Mouse (Mus musculus) intestine, embryonic 14.5 days (tissue): Measurements from ENCODE around the gene Supv3l1. TPM values are rescaled to one million over a fixed set of nuclear protein-coding genes. Genes with fewer than 3 reads are reported as not detected.
A peak's percentile ranks its signal among the peaks of the same experiment; 100 is the strongest.

Experiments used
- ATAC-seq: fragments of 200-750 bp; cut with Nextera tagmentation; replicated peaks from 2 replicates; pipeline ENCODE4 v1.8.0; 2017; ENCODE audit warnings: low read depth, moderate number of reproducible peaks, moderate TSS enrichment, moderate library complexity; ENCODE audit not compliant: low FRiP score, low TSS enrichment
- DNase-seq: peaks from one replicate; pipeline ENCODE4 v3.0.0-alpha.2; 2018; ENCODE audit warnings: low spot score
- H3K27ac ChIP-seq: fragments of 300-500 bp; sonication (generic); 2 replicates; pipeline ENCODE4 v1.5.1; 2014; ENCODE audit warnings: low read depth, mild to moderate bottlenecking, control low read depth
- H3K27me3 ChIP-seq: fragments of 300-500 bp; sonication (generic); replicated peaks from 2 replicates; pipeline ENCODE4 v1.6.1; 2014; ENCODE audit warnings: low read length, control low read depth; ENCODE audit not compliant: control insufficient read depth, insufficient read depth
- H3K36me3 ChIP-seq: fragments of 300-500 bp; sonication (generic); 2 replicates; pipeline ENCODE4 v1.6.1; 2014; ENCODE audit warnings: low read length, control low read depth; ENCODE audit not compliant: control insufficient read depth, insufficient read depth
- H3K4me1 ChIP-seq: fragments of 300-500 bp; sonication (generic); replicated peaks from 2 replicates; pipeline ENCODE4 v1.6.1; 2014; ENCODE audit warnings: low read length, control low read depth, mixed read lengths; ENCODE audit not compliant: control insufficient read depth, insufficient read depth
- H3K4me2 ChIP-seq: fragments of 300-500 bp; sonication (generic); 2 replicates; pipeline ENCODE4 v1.6.1; 2014; ENCODE audit warnings: low read length
- H3K4me3 ChIP-seq: fragments of 300-500 bp; sonication (generic); 2 replicates; pipeline ENCODE4 v1.5.1; 2014; ENCODE audit warnings: low read depth, low read length, control low read depth, mixed read lengths
- H3K9ac ChIP-seq: fragments of 300-500 bp; sonication (generic); 2 replicates; pipeline ENCODE4 v1.6.1; 2014; ENCODE audit warnings: mild to moderate bottlenecking, low read length
- H3K9me3 ChIP-seq: fragments of 300-500 bp; sonication (generic); 2 replicates; pipeline ENCODE4 v1.6.1; 2016; ENCODE audit warnings: low read length, control low read depth; ENCODE audit not compliant: control insufficient read depth
- WGBS: fragments of 180-500 bp; shearing (Covaris S2); extraction: QIAGEN DNeasy Blood & Tissue Kit; methylation state at CpG from one replicate; pipeline ENCODE4 v1.1.7; 2014; 5-methylcytosine and 5-hydroxymethylcytosine counted together
- polyA plus RNA-seq: library from polyadenylated mRNA; unstranded; fragments of >200 nt; fragmentation: Nextera tagmentation; extraction: Ambion mirVana; gene quantifications from 2 replicates; pipeline ENCODE4 v1.2.1, GENCODE M21; 2014

Supv3l1 gene
- polyA plus RNA-seq, 1 experiment from 2014 or later = 31.2 TPM

DNA sequence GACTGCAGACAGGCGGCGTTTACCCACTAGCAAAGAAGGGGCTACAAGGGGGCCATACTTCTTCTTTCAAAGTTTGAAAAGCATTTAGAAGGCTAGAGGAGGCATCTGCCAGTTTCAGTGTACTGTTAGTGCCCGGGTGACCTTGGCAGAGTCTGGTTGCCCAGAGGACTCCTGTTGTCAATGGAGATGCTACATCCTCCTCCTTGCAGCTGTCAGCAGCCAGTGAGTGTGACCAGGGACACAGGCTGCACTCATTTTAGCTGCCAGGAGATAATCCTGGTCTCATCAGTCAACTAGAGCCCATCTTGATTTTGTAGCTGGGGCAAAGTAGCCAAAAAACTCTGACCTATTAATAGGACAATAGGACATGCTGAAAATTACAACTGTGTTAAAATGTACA lies 28.4 kb downstream of the Supv3l1 start:
- H3K9me3 ChIP-seq = no peaks in the 10 kb centered on the region
- no peaks in the 10 kb centered on the region for H3K27me3 ChIP-seq
- no peaks in the 10 kb centered on the region for H3K36me3 ChIP-seq
- H3K4me3 ChIP-seq = no peak overlapping the region
- DNase-seq = no peak
- H3K9ac ChIP-seq = no peak overlapping the region
- H3K4me1 ChIP-seq = peaks cover 9% of the 10 kb centered on the region
- 79% methylated on average over 3 of the region's 3 CpGs for whole genome bisulfite sequencing
- no peak for ATAC-seq
- H3K4me2 ChIP-seq = no peak overlapping the region
- H3K27ac ChIP-seq = peak overlapping the region; percentile 22; the same call in 1 of the 2 replicates

DNA sequence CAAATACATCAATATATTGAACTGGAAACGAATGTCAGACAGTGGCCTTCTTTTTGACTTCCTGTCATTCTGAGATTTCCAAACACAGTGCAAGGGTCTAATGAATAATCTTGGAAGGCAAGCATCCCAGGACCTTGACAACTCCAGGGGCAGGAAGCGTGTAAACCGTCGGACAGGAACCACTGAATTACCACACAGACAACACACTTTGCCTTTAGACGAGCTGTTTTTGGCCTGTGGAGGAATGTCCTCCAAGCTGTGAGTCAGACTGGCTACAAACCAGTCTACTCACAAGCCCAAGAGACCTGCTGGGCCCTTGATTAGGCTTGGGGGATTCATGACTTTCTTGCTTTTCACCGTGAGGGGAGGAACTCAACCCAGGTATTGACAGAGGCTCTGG lies 29.1 kb downstream of the Supv3l1 start:
- no peaks in the 10 kb centered on the region for H3K9me3 ChIP-seq
- H3K27ac ChIP-seq = peak overlapping the region; percentile 22; the same call in 1 of the 2 replicates
- no peak overlapping the region for H3K4me3 ChIP-seq
- no peak overlapping the region for H3K9ac ChIP-seq
- WGBS = 54% methylated on average over 6 of the region's 6 CpGs
- no peaks in the 10 kb centered on the region for H3K27me3 ChIP-seq
- H3K4me2 ChIP-seq = no peak overlapping the region; the same call in 1 of the 2 replicates
- no peaks in the 10 kb centered on the region for H3K36me3 ChIP-seq
- peaks cover 2% of the 10 kb centered on the region; the same call in 1 of the 2 replicates for H3K4me1 ChIP-seq
- ATAC-seq (no peak), DNase-seq (no peak)

DNA sequence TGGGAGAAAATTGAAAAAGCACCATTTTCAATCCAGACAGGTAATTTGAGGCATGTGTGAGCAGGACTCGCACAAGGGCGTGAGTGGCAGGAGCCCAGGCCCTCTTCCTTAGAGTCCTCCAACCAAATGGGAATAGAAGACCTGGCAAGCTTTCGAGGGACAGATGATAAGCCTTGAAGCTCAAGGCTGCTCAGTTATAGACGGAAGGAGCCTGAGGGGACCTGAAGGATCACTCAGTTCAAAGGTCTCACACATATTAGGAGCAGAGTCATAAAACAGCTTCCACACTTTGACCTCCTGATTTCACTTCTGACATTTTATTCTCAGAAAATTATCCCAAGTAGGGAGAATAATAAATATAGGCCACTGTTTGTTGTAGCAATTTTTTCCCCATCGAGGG lies 30.1 kb downstream of the Supv3l1 start:
- Histone ChIP-seq H3K9ac (no peak overlapping the region), H3K4me2 (no peak overlapping the region), H3K9me3 (no peaks in the 10 kb centered on the region), H3K27me3 (no peaks in the 10 kb centered on the region), H3K27ac (no peak overlapping the region), H3K36me3 (no peaks in the 10 kb centered on the region), H3K4me1 (no peaks in the 10 kb centered on the region), H3K4me3 (no peak overlapping the region)
- 73% methylated on average over 5 of the region's 5 CpGs for WGBS
- no peak for DNase-seq
- ATAC-seq = no peak

DNA sequence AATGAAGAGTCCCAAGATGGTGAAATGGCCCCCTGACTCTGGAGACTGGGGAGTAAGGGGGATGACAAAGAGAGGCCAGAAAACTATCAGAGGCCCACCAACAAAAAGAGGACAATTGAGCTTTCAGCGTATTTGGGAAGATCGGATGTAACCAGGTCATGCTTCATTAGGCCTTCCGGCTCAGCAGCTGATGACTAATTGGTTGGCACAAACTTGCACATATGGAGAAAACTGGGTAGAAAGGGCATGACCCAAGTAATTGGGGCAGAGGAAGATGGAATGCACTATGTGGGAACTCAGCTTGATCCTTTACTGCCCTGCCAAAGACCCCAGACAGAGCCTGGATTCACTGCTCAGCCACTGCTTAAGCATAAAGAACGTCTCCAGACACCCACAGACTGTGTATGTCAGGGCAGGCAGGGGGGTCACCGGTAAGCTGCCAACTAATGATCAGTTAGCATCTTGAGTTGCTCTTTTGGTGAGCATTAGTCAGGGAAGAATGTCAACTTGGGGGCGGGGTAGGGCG lies 30.6 kb downstream of the Supv3l1 start:
- H3K9ac ChIP-seq = no peak overlapping the region
- no peak overlapping the region for H3K4me2 ChIP-seq
- H3K36me3 ChIP-seq = no peaks in the 10 kb centered on the region
- no peak for DNase-seq
- no peak overlapping the region for H3K4me3 ChIP-seq
- no peak overlapping the region for H3K27ac ChIP-seq
- WGBS = 75% methylated on average over 7 of the region's 7 CpGs
- no peaks in the 10 kb centered on the region for H3K9me3 ChIP-seq
- H3K27me3 ChIP-seq = no peaks in the 10 kb centered on the region
- no peak for ATAC-seq
- no peaks in the 10 kb centered on the region for H3K4me1 ChIP-seq

DNA sequence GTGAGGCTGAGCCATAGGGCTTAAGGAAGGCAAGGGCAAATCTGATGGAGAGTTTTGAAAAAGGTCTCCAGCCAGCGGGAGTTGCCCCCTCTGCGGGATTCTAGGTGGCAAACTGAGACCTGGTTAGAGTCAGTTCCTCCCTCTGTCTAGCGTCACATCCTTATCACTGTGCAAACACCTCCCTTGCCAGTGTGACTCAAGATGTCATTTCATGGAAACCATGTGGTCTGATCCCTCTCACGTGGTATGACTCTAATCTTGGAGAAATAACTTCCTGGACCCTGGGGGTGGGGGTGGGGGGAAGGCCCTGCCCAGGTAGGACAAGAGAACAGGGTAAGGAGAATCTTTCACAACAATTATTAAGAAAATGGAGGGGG lies 35.9 kb downstream of the Supv3l1 start:
- DNase-seq = no peak
- no peak overlapping the region for H3K9ac ChIP-seq
- H3K9me3 ChIP-seq = no peaks in the 10 kb centered on the region
- peak; percentile 84 for ATAC-seq
- peaks cover 7% of the 10 kb centered on the region; the same call in 1 of the 2 replicates for H3K4me1 ChIP-seq
- peak overlapping the region; percentile 75 for H3K27ac ChIP-seq
- no peaks in the 10 kb centered on the region for H3K27me3 ChIP-seq
- H3K36me3 ChIP-seq = no peaks in the 10 kb centered on the region
- WGBS = 23% methylated on average over 4 of the region's 4 CpGs
- H3K4me3 ChIP-seq = no peak overlapping the region
- H3K4me2 ChIP-seq = peak overlapping the region; percentile 27; the same call in 1 of the 2 replicates

DNA sequence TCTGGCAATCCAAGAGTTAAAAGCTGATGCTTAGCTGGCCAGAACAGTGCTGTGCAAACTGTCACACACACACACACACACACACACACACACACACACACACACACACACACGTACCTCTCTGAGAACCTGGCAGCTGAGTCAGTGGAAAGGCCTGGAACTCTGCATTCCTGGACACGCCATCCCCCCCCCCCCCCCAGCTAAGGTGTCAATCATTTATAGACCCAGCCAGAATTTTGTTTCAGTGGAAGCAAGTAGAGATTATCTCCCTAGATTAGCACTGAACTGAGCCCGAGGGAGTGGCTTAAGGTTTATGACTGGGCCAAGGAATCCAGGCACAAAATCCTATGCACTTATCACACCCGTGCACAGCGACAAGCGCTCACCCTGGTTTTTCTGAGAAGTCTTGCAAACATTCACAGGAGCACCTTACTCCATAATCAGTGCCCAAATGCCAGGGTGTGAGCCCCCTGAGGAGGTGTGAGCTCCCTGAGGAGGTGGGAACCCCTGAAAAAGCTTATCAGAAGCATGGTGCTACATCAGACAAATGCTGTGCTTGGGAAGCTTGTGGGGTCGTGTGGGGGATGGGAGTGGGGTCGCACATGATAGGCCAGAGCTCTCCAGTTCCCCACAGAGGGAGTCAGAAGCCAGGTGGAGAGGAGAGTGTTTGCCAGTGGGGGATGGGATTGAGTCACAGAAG lies 36.5 kb downstream of the Supv3l1 start:
- H3K9ac ChIP-seq = no peak overlapping the region
- H3K36me3 ChIP-seq = no peaks in the 10 kb centered on the region
- WGBS = 10% methylated on average over 8 of the region's 8 CpGs
- H3K4me3 ChIP-seq = no peak overlapping the region
- DNase-seq = peak; percentile 72
- H3K4me1 ChIP-seq = peaks cover 7% of the 10 kb centered on the region; the same call in 1 of the 2 replicates
- no peaks in the 10 kb centered on the region for H3K9me3 ChIP-seq
- H3K27ac ChIP-seq = peak overlapping the region; percentile 75
- peak; percentile 80 for ATAC-seq
- peak overlapping the region; percentile 27; the same call in 1 of the 2 replicates for H3K4me2 ChIP-seq
- H3K27me3 ChIP-seq = no peaks in the 10 kb centered on the region

DNA sequence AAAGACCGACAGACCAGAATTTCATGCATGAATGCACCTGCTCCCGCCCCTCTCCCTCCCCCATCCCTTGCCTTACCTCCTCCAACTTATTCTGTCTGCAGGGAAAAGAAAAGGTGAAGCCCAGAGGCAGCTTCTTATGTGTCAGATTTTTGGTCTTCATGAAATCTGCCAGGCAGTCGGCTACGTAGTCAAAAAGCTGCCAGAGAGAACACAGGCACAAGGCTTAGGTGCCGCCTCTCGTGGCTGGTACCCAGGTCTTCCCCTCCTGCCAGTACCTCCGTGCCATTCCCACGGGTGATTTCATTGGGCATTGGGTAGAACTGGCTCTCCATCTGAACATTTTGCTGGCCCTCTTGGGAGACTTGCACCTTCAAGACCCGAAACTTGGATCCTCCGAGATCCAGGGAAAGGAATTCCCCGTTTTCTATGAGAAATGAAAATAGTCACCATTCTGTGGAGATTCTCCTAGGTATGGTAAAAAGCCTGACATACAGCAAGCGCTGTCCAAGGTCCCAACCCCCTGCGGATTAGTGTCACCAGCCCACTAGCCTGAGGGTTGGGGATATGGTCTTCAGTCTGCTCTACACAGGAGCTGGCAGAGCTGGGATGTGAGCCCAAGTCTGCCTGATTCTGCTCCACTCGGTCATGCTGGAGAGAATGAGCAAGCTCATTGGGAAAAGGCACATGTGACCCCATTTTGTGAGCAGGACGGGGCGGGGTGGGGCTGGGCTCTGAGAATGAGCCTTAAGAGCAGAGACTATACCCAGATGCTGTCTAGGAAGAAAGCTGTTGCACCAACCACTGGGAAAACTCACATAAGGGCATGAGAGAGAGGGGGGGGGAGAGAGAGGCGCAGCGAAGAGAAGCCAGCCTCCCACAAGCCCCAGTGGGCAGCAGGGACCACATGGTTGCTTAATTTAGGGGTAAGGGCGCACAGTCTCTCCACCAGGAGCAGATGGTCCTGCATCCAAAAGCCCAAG lies 37.8 kb downstream of the Supv3l1 start:
- Histone ChIP-seq H3K4me2 (no peak overlapping the region), H3K9ac (no peak overlapping the region), H3K27ac (no peak overlapping the region), H3K4me1 (peaks cover 7% of the 10 kb centered on the region; the same call in 1 of the 2 replicates), H3K4me3 (no peak overlapping the region), H3K27me3 (no peaks in the 10 kb centered on the region), H3K9me3 (no peaks in the 10 kb centered on the region), H3K36me3 (no peaks in the 10 kb centered on the region)
- 71% methylated on average over 19 of the region's 19 CpGs for WGBS
- ATAC-seq (no peak), DNase-seq (no peak)

DNA sequence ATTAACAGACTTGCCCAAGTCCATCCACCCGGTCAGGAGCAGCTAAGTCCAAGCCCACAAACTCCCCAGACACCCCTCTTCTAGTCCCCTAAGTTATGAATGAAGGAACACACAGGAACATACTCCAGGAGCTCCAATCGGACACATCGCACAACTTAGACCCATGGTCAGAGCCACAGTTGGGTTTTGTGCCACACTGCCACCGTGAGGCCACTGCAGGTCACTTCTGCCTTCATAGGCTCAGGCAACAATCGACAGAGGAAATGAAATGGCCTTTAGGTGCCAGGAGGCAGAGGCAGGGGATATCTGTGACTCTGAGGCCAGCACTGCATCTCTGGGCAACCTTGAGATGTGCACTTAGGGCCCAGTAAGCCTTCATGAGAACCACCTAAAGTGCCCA lies 38.6 kb downstream of the Supv3l1 start:
- no peak overlapping the region for H3K4me3 ChIP-seq
- H3K27me3 ChIP-seq = no peaks in the 10 kb centered on the region
- ATAC-seq = no peak
- no peak overlapping the region for H3K4me2 ChIP-seq
- peak; percentile 81 for DNase-seq
- no peaks in the 10 kb centered on the region for H3K9me3 ChIP-seq
- H3K4me1 ChIP-seq = peaks cover 7% of the 10 kb centered on the region; the same call in 1 of the 2 replicates
- WGBS = 16% methylated on average over 5 of the region's 5 CpGs
- no peak overlapping the region for H3K27ac ChIP-seq
- H3K36me3 ChIP-seq = no peaks in the 10 kb centered on the region
- no peak overlapping the region for H3K9ac ChIP-seq
